Mouse (Mus musculus): ENCODE data around the gene Efs.
"Not testable (repeated sequence)": the region's sequence is repeated elsewhere in the genome, so short reads cannot be mapped to it uniquely, and the experiment has no call there.

Efs gene

DNA sequence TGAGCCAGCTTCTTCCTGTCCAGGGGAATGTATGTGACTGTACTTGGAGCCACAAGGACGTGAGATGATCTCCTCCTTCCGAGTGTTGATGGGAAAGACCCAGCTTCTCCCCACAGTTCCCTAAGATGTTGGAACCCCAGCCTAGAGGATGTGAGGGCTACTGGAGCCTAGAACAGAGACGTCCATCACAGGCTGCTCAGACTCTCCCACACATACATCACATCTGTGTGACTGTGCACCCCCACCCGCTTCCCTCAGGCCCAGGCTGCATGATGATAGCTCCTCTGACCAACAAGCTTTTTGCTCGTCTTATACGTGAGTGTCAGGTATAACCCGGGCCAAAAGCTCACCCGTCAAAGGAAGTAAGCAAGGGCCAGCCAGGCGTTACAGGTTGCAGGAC, 22.9 kb upstream of the Efs start:
- no peak for DNase-seq (ENCODE audit: inconsistent ontology term)

DNA sequence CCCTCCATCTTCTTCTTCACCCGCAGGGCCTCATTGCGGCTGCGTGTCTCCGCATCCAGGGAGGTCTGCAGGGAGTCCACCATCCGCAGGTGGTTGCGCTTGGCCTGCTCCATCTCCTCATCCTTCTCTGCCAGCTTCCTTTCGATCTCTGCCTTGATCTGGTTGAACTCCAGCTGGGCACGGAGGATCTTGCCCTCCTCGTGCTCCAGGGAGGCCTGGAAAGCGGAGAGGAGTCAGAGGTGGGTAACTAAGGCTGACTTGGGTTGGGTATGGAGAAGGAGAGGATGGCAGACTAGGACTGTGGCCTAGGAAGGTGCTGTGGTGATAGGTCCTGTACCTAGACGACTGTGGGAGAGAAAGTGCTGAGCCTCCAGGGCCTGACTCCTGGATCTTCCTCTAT, 21.1 kb upstream of the Efs start:
- DNase-seq (ENCODE audit: inconsistent ontology term), result not testable (repeated sequence)

DNA sequence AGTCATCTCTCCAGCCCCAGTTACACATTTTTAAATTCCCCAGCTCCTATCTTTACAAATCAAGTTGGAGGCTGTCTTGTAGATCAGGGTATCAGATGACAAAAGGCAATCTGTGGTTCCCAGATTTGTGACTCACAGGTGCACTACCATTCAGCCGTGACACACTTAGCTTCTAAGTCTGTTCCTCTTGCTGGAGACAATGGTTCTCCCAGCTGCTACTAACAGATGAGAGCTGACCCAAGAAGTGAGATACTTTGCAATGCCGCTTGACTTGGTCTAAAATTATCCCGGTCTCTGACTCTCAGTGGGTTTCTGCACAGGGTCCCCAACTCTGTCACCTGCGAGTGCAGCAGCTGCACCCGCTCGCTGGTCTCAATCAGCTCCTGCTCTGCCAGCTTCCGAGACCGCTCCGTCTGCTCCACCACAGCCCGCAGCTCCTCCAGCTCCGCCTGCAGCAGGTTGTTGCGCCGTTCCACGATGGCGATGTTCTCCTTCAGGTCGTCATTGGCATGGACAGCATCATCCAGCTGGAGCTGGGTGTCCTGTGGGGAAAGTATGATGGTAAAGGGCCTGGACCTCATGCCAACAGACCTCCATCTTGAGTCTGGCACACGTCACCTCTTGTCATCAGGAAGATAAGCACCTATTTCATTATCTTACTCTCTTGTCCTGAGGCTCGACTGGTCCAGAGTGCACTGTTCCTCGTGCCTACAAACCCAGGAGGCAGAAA, 20.2 kb upstream of the Efs start:
- DNase-seq (ENCODE audit: inconsistent ontology term), result no peak

DNA sequence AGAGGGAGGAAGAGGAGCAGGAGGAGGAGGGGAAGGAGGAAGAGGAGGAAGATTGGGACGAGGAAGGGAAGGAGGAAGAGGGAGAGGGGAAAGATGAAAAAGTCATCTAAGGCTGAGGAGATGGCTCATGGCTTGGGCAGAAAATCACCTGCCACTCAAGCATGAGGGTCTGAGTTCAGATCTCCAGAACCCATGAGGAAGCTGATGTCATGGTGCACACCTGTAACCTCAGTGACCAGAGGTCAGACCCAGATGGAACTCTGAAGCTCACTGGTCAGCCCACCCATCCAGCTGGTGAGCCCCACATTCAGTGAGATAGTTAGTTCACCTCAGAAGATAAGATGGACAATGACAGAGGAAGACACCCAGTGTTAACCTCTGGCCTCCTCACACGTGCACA, 19.0 kb upstream of the Efs start:
- DNase-seq (ENCODE audit: inconsistent ontology term), result no peak

DNA sequence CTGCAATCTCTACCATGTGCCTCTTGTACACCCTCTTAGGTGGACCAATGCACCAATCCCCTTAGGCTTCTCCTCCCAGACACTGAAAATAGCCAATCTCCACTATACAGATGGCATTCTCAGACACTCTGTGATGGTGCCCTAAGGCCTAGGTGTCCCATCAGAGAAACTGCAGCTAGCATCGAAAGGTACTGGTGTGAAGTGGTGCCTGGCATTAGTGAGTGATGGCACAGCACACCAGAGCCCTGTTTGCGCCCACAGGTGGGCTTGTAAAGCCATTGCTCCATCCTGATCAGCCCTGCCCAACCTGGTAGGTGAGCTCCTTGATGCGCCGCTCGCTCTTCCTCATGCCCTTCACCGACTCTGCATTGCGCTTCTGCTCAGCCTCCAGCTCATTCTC, 18.0 kb upstream of the Efs start:
- DNase-seq (ENCODE audit: inconsistent ontology term), result no peak

DNA sequence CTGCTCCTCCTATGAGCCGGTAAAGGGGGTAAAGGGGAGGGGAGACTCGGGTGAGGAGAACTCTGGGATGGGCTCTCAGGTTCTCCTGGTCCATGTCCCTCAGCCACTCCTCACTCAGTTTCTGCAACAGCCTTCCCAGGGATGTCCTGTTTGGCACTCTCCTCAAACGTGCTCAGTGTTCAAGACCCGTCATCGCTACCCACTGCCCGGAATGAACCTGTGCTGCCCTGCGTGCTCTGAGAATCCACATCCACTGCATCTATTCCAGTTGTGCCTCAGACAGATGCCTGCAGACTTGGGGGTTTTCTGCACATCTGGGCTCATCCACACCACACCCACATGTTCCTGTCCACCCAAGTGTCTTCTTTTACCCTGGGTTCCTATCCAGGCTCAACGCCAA, 16.6 kb upstream of the Efs start:
- DNase-seq (ENCODE audit: inconsistent ontology term), result no peak

DNA sequence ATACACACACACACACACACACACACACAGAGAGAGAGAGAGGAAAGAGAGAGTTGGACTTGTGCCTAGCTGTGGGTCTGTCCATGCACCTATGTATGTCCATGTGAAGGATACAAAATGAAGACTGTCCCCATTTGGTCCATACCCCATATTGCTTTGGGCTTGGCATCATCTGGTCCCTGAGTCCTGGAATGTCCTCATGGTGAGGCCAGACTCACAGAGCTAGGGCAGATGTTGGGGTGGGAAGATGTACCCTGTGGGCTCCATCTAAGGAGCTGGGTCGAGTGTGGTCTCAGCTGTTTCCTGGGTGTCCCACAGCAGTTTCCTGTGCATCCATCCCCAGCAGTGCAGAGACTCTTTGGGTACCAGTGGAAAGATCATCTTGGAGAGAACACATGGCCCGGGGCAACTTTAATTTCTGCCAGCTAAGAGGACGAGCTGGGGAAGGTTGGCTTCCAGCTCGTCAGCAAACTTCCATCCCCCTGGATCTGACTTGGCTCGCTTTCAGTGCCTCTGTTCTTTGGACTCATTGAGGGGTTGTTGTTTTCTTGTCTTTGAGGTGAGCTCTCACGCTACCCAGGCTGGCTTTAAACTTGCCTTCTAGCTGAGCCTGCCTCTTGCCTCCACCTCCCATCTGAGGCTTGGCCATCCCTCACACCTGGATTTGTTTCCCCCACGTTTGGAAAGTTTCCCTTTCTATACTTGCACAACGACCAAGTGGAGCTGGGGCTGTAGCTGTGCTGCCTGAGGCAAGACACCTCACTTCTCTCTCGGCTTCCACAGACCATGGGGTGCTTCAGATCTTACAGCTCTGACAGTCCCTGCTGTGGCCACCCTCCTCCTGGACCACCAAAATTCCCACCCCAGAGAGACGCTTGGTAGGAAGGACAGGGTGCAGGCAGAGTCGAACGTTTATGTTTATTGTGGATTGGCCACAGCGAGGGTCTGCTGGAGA, 15.4 kb upstream of the Efs start:
- DNase-seq (ENCODE audit: inconsistent ontology term), result no peak

DNA sequence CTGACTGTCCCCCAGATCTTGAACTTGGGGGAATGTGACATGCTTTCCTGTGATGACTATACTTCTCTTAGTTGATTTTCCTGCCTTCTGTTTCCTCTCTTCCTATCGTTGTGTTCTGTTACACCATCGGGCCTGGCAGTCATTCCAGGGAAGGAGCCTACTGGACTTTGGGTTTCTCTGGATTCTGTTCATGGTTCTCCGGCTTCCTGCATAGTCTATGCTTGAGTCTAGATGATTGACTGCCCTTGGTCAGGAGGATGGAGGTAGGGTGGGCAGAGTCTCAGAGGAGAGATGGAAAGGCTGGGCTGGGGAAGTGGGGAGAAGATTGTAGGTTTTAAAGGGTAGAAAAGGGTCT, 14.2 kb upstream of the Efs start:
- DNase-seq (ENCODE audit: inconsistent ontology term), result no peak

DNA sequence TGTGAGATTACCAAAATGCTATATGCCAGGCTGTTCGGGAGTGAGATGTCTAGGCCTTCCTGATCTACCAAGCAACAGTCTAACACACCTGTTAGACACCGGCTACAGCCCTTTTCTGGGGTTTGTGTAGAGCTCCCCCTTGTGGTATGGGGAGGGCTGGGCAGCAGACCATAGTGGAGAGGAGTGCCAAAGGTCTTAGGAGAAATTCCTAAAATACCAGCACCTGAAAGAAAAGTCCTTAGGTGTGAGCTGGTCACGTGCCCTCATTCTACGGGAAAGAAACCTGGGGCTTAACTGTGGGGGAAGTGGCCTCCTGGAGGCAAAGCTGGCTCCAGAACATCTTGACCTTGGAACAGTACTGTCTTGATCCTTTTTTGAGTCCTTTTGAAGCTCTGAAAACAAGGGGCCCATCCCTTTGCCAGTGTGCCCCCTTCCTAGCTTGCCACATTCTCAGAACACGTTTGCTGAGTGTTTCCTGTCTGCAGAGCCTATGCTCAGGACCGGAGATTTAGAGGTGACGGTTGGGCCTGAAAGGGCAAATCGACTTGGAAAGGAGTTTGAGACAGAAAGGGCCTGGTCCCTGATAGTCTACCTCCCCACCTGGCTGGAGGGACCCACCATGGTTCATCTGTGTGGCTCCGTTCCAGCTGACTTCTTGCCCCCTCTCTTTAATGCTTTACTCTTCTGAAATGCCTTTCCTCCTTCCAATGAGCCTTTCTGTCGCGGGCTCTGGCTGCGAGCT, 13.7 kb upstream of the Efs start:
- DNase-seq (ENCODE audit: inconsistent ontology term), result peak; percentile 63

DNA sequence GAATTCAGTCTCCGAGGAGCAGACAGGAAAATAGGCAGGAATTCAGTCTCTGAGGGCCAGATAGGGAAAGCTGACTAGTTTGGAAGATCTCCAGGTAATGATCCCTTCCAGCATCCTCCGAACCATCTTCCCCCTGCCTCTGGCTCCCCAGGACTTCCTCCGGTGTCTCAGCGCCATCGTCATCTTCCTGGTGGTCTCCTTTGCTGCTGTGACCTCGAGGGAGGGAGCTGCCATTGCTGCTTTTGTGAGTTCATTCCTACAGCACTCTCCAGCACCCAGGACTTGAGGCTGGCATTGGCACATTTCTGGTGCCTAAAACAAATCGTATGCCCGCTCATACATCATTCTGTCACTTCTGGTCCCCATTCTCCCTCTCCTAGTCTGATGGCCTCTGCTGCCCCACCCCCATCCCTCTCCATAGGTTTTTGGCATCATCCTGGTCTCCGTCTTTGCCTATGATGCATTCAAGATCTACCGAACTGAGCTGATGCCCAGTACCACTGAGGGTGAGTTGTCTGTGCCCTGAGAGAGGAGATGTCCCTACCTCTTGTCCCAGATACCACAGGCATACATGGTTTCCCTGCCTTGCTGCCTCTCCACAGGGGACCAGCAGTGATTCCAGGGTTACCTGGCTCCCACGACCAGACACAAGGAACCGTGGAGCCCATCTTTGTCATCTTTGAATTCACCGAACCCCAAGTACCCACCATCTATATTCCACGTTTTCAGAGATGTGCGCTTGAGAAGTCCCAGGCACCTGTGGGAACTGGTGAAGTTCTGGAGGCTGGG, 12.7 kb upstream of the Efs start:
- no peak for DNase-seq (ENCODE audit: inconsistent ontology term)

DNA sequence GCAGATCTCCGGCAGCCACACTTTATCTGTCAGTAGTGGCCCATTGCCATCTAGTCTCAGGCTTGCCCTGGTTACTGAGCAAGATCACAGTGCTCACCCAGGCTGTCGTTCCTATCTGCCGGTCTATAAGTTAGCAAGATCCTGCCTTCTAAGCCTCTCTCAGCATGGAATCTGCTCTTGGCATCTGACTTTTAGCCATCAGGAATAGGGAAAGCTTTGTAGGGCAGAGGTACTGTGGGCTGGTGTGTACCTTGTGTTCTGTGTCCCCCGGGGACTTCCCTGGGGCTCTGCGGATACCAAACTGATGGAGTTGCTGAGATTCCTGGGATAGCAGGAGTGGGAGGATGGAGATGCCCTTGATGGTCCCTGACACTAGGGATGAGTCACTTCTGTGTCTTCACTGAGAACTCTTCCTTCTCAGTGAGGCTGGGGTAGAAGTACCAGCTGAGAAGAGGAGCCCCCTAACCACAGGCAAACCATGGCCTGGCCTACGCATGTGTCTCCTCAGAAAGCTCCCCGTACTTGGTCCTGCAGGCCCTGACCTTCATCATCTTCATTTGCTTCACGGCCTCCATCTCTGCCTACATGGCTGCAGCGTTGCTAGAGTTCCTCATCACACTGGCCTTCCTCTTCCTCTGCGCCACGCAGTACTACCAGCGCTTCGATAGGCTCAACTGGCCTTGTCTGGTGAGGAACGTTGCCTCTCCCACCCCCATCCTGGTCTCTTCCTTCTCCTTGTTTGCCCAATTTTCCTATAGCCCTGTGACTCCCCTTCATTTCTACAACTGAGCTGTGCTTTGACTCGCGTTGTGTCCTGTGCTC, 11.6 kb upstream of the Efs start:
- DNase-seq (ENCODE audit: inconsistent ontology term), result no peak

DNA sequence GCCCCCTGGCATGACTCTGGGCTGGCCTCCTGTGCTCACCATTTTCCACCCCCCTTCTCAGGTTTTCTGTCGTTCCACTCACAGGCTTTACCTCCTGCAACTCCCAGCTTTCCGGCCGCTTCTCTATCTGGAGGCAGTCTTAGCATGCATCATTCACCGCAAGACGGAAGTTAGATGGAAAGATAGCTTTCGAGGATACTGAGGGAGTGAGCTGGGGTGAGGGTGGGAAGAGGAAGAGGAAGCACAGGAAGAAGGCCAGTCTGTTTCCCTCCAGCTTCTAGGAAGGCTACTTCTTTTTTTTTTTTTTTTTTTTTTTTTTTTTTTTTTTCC, 10.9 kb upstream of the Efs start:
- no peak for DNase-seq (ENCODE audit: inconsistent ontology term)

DNA sequence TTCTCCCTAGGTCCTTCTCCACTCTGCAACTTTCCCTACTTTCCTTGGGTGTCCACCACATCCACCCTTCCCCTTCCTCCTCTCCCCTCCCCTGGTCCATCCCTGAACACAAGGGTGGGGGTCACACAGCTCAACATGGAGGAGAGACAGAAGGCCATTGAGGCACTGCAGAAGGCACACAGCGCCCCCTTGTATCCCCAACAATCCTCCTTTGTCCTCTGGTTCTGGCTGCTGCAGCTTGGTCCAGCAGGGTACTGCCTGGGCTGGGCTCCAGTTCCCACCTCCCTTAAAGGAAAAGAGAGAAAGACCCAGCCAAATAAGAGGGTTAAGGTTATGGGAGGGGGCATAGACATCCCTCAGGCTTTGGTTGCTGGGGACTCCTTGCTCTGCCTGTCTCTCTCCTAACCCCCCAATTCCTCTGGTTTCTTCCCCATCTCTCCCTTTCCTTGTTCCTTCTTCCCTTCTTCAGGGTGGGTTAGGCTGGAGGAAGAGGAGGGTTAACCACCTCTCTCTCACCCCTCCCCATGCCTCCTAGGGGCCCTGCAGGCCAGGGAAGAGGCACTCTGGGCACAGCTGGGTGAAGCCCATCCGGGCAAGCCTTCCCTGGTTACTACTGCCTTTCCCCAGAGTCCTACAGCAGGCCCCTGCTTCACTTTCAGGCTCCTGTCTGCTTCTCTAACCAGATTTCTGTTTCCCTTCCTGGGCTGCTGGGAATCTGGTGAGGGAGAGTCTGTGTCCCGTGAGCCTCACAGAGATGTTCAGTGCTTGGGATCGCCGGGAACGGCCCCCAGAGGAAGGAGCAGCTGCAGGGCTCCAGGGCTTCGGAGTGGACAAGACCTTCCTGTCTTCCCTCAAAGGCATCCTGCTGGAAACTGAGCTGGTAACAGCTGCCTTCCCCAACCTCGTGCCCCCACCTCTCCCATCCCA, 10.2 kb upstream of the Efs start, which contains the start of gene Cmtm5:
Gene Cmtm5 (plus strand): TSS at position 358 of the 927 bp plus-strand sequence.
- DNase-seq (ENCODE audit: inconsistent ontology term), result no peak

DNA sequence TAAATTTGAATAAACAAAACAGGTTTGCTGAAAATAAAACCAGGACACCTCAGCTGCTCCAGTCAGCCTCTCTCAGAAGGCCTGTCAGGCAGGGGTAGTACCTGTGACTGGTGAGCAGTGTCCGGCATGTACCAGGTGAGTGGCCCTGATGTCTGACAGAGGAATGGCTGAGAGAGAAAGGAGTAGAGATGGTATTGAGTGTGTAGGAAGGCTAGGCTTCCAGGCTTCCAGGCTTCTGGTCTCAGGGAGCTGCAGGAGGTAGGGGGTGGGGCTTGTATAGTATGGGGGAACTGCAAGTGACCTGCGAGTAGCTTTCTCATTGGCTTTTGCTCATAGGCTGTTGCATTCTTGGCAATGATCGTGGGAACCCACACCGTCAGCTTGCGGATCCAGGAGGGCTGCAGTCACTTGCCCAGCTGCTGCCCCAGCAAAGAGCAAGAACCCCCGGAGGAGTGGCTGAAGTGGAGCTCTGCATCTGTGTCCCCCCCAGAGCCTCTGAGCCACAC, 6.8 kb upstream of the Efs start, which contains the start of gene Il25:
Gene Il25 (plus strand): TSS at position 51 of the 506 bp plus-strand sequence.
- DNase-seq (ENCODE audit: inconsistent ontology term), result peak; percentile 22

DNA sequence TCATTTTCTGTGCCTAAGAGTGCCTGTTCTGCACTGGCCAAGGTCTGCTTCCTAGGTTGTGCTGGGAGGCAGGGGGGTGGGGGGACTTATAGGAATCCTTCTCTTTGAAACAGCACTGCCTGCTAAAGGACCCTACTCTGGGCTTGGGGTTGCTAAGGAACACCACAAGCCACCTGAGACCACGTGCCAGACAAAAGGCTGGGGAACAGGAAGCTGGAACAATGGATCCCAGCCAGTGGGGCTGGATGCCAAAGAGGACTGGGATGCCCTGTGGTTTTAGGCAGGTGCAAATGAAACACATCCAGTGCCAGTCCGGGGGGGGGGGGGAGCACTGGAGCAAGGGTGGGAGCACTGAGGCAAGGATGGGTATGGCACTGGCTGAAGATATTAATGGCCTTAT, 4.5 kb upstream of the Efs start:
- peak; percentile 43 for DNase-seq (ENCODE audit: inconsistent ontology term)

DNA sequence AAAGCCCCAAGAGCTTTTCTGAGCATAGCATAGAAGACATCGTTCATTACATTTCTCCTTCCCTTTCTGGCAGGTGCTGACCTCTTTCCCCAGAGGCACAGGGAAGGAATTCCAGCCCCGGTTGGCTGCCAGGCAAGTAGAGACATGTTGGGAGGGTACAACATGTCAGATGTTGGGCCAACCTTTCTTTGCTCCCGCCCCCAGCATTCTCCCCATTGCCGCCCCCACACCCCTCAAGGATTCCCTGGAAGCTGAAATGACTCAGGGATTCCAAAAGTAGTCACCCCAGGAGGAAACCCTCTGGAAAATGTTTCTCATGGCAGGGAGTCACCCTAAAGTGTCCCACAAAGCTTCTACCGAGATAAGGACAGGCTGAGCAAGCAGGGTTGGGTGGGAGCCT, 3.9 kb upstream of the Efs start:
- DNase-seq (ENCODE audit: inconsistent ontology term), result peak; percentile 85

DNA sequence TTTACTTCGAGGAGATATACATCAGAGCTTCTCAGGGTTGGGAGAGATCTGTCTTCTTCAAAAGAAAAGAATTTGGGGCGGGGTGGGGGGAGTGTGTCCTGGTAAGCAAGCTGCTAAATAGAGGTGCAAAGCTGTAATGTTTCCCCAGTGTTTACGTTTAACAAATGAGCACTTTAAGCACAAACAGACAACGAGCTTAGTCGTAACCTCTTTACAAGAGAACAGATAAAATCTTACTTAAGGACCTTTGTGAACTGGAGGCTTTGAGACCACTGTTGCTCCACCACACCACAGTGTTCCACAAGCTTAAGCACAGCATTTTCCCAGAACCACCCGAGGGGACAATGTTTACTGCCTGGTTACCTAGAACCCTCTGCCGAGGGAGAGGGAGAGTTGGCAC, 1.4 kb upstream of the Efs start:
- DNase-seq (ENCODE audit: inconsistent ontology term), result no peak

DNA sequence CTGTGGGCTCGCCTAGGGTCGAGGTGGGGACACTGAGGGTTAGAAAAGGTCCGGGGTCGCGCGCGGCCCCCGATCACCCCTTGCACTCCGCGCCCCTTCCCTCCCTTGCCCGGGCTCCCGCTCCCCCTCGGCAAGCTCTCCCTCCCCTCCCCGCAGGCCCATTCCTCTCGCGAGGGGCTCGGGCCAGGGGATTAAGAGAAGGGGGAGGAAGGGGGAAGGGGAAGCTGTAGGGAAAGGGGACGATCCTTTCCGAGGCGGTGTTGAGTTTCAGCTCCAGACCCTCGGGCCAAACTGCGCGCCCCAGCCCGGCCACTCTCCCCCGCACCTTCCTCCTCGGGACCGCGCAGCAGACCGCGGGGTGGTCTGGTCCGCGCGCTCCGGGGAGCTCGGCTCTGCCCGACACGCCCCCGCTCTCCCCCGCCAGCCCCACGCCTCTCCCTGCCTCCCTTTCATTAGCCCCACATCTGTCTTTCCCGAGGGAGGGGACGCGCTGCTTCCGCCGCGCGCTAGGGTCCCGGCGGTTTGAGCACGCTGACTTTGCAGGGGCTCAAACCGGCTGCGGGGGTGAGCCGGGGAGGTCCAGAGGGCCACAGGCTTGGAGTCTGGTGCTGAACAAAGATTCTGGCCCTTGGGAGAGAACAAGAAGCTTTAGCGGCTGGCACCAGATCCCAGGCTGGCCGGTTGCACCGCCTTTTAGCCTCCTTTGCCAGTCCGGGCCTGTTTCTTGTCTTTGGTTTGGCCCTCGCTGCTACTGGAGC, 654 bp upstream of the Efs start:
- peak; percentile 49 for DNase-seq (ENCODE audit: inconsistent ontology term)
